Mouse (Mus musculus) liver, embryonic 13.5 days (tissue): ENCODE results near the gene Mllt6. TPM values are rescaled to one million over a fixed set of nuclear protein-coding genes. Genes with fewer than 3 reads are reported as not detected.
"Not testable (repeated sequence)": the region's sequence is repeated elsewhere in the genome, so short reads cannot be mapped to it uniquely, and the experiment has no call there.

Source experiments
- ATAC-seq: fragments of 200-750 bp; cut with Nextera tagmentation; 2 replicates; pipeline ENCODE4 v1.8.0; 2017; ENCODE audit warnings: low read depth, mild to moderate bottlenecking, moderate number of reproducible peaks, moderate library complexity
- DNase-seq: peaks from one replicate; pipeline ENCODE4 v3.0.0; 2022
- H3K27ac ChIP-seq: fragments of 300-500 bp; sonication (generic); 2 replicates; pipeline ENCODE4 v1.5.1; 2015; ENCODE audit warnings: moderate library complexity, mild to moderate bottlenecking, inconsistent platforms
- H3K27me3 ChIP-seq: fragments of 300-500 bp; sonication (generic); 2 replicates; pipeline ENCODE4 v1.6.1; 2015; ENCODE audit warnings: mild to moderate bottlenecking, inconsistent platforms
- H3K36me3 ChIP-seq: fragments of 300-500 bp; sonication (generic); 2 replicates; pipeline ENCODE4 v1.6.1; 2015; ENCODE audit warnings: mild to moderate bottlenecking, inconsistent platforms
- H3K4me1 ChIP-seq: fragments of 300-500 bp; sonication (generic); replicated peaks from 2 replicates; pipeline ENCODE4 v1.6.1; 2015; ENCODE audit warnings: inconsistent platforms
- H3K4me2 ChIP-seq: fragments of 300-500 bp; sonication (generic); 2 replicates; pipeline ENCODE4 v1.6.1; 2015; ENCODE audit warnings: inconsistent platforms, mild to moderate bottlenecking, moderate library complexity
- H3K4me3 ChIP-seq: fragments of 300-500 bp; sonication (generic); replicated peaks from 2 replicates; pipeline ENCODE4 v1.5.1; 2015; ENCODE audit warnings: mild to moderate bottlenecking, inconsistent platforms
- H3K9ac ChIP-seq: fragments of 300-500 bp; sonication (generic); 2 replicates; pipeline ENCODE4 v1.6.1; 2015; ENCODE audit warnings: mild to moderate bottlenecking, inconsistent platforms
- H3K9me3 ChIP-seq: fragments of 300-500 bp; sonication (generic); replicated peaks from 2 replicates; pipeline ENCODE4 v1.6.1; 2016; ENCODE audit warnings: inconsistent platforms
- WGBS: fragments of 180-500 bp; shearing (Covaris S2); methylation state at CpG from one replicate; pipeline ENCODE4 v1.1.7; 2015; ENCODE audit not compliant: insufficient replicate concordance; 5-methylcytosine and 5-hydroxymethylcytosine counted together
- microRNA-seq: library from miRNA; unstranded; fragments of <30 nt; microRNA quantifications from one replicate; pipeline ENCODE4, GENCODE M21; 2016
- polyA plus RNA-seq: library from polyadenylated mRNA; unstranded; fragments of >200 nt; fragmentation: Nextera tagmentation; extraction: Ambion mirVana; gene quantifications from 2 replicates; pipeline ENCODE4 v1.2.1, GENCODE M21; 2015

Mllt6 gene
- polyA plus RNA-seq, 1 experiment from 2014 or later, result 0.17 TPM

DNA sequence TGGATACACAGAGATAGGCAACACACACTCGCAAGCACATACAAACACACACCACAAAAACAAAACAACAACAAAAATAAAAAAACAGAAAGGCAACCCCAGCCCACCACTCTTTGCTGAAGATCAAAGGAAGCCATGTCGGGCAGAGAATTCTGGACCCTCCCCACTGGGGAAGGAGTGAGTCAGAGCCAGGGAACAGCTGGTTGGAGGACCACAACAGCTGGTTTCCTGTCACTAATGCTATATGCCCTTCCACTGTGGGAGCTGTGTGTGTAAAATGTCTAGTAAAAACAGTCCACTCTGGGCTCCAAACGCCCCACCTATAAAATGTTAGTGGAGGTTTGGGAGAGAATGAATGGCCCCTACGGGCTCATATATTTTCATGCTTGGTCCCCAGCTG lies 58.1 kb downstream of the Mllt6 start:
- Histone ChIP-seq H3K4me1 (peaks cover 17% of the 10 kb centered on the region; the same call in 1 of the 2 replicates), H3K9me3 (no peaks in the 10 kb centered on the region), H3K4me3 (no peak overlapping the region), H3K4me2 (no peak overlapping the region), H3K9ac (no peak overlapping the region), H3K36me3 (peaks cover 93% of the 10 kb centered on the region), H3K27ac (no peak overlapping the region), H3K27me3 (no peaks in the 10 kb centered on the region)
- DNase-seq (no peak), ATAC-seq (no peak)
- WGBS, result 81% methylated on average over 4 of the region's 4 CpGs

DNA sequence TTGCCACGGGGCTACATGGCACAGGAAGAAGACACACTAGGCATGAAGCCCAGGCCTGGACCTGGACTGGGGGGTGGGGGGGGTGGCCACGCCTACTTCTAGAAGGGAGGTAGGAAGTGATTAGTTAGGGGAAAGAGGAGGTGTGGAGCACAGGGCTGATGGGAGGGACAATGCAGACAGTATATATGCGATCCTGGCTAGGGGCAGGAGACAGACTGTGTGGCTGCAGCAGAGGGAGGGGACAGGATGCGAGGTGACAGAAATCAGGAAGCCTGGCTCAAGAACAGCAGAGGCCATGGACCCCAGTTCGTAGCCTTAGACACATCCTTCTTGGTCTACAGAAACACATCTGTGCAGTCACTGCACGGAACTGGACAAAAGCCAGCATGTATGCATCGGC lies 60.5 kb downstream of the Mllt6 start:
- no peak overlapping the region for H3K9ac ChIP-seq
- DNase-seq (no peak), ATAC-seq (no peak)
- no peak overlapping the region for H3K27ac ChIP-seq
- no peak overlapping the region for H3K4me3 ChIP-seq
- no peaks in the 10 kb centered on the region for H3K9me3 ChIP-seq
- H3K27me3 ChIP-seq, result no peaks in the 10 kb centered on the region
- peaks cover 95% of the 10 kb centered on the region for H3K36me3 ChIP-seq
- peaks cover 25% of the 10 kb centered on the region; the same call in 1 of the 2 replicates for H3K4me1 ChIP-seq
- H3K4me2 ChIP-seq, result no peak overlapping the region
- WGBS, result 42% methylated on average over 7 of the region's 7 CpGs

DNA sequence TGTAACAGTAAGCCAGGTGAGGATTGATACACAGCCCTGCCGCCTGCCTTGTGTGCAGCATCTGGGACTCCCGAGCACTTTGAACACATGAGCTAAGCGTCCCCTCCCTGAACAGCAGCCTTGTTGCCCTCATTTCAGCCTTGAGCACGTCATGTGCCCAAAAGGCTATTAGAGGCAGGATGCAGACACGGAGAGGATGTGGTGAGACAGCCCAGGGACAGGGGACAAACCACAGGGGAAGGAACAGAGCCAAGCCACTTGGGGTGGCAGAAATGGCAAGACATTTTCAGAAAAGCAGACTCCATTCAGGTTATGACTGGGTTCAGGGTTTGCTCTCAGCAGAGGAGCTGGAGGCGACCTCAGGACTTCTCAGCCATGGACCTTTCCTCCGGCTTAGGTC lies 65.1 kb downstream of the Mllt6 start:
- DNase-seq, result no peak
- ATAC-seq, result no peak
- H3K4me1 ChIP-seq, result peaks cover 18% of the 10 kb centered on the region; the same call in 1 of the 2 replicates
- no peaks in the 10 kb centered on the region for H3K27me3 ChIP-seq
- no peak overlapping the region for H3K27ac ChIP-seq
- no peak overlapping the region for H3K4me3 ChIP-seq
- no peak overlapping the region for H3K4me2 ChIP-seq
- no peak overlapping the region for H3K9ac ChIP-seq
- no peaks in the 10 kb centered on the region for H3K9me3 ChIP-seq
- peaks cover 79% of the 10 kb centered on the region for H3K36me3 ChIP-seq
- 58% methylated on average over 7 of the region's 7 CpGs for whole genome bisulfite sequencing

DNA sequence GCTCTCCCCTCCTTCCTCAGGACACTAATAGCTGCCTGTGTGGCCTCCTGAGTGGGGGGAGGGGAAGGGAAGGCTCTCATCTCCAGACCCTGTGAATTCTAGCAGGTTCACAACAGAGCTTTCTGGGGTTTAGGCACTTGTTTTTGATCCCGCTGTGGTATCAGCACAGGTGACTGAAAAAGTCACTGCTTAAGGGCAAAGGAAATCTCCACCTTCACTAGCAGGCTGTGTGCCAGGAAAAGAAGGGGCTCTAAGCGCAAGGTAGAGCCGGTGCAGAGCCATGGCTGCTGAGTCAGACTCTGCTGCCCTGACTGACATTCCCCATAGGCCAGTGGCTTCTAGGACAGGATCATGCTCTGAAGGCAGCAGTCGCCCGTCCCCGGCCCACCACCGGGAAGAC lies 65.5 kb downstream of the Mllt6 start:
- H3K4me1 ChIP-seq, result peaks cover 15% of the 10 kb centered on the region
- no peak overlapping the region for H3K4me3 ChIP-seq
- no peak overlapping the region for H3K27ac ChIP-seq
- no peak for DNase-seq
- H3K9me3 ChIP-seq, result no peaks in the 10 kb centered on the region
- H3K9ac ChIP-seq, result no peak overlapping the region
- no peak for ATAC-seq
- H3K4me2 ChIP-seq, result no peak overlapping the region
- peaks cover 75% of the 10 kb centered on the region for H3K36me3 ChIP-seq
- H3K27me3 ChIP-seq, result no peaks in the 10 kb centered on the region
- 56% methylated on average over 7 of the region's 7 CpGs for WGBS

DNA sequence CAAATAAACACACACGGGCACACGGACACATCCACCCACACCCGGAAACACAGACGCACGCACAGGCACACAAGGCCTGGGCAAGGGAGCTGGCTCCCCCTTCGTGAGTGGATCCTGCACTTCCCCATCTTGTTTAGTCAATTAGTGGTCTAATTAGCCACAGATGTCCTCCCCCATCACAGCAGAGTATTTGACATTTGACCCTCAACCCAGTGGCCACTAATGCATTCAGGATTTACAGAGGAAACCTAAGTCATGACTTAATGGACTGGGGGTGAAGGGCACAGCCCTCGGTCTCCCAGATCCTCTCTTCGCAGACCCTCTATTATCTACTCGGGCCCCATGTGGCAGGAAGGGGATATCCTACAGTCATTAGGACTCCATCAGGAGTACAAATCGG lies 70.5 kb downstream of the Mllt6 start:
- 46% methylated on average over 10 of the region's 10 CpGs for WGBS
- Histone ChIP-seq H3K4me2 (no peak overlapping the region), H3K27me3 (no peaks in the 10 kb centered on the region), H3K9ac (no peak overlapping the region), H3K9me3 (no peaks in the 10 kb centered on the region), H3K4me3 (no peak overlapping the region), H3K36me3 (peaks cover 29% of the 10 kb centered on the region), H3K4me1 (peaks cover 6% of the 10 kb centered on the region), H3K27ac (no peak overlapping the region)
- ATAC-seq, result no peak
- no peak for DNase-seq

DNA sequence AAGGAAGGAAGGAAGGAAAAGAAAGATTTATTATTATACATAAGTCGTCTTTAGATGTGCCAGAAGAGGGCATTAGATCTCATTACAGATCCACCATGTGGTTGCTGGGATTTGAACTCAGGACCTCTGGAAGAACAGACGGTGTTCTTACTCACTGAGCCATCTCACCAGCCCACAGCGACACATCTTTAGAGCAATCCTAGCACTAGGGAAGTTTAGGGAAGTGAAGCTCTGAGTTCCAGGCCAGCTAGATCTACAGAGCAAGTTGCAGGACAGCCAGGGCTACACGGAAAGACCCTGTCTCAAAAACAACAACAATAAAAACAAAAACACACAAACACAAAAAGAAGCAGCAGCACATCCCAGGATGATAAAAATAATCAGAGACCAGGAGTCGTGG lies 71.6 kb downstream of the Mllt6 start:
- not testable (repeated sequence) for H3K27ac ChIP-seq, H3K4me3 ChIP-seq, DNase-seq, H3K9ac ChIP-seq, H3K9me3 ChIP-seq, H3K27me3 ChIP-seq, H3K4me2 ChIP-seq, ATAC-seq
- 51% methylated on average over 5 of the region's 5 CpGs for WGBS
- Histone ChIP-seq H3K4me1 (peaks cover 10% of the 10 kb centered on the region), H3K36me3 (peaks cover 25% of the 10 kb centered on the region)

Small RNA genes lying within 50 kb of the gene (microRNA-seq; reads per million reads assigned to microRNA genes)
- gene Gm24158, result not detected
- not detected for gene Mir6927

Other genes starting within 250 kb of the Mllt6 start
- gene Arhgap23, start 247.9 kb upstream of the Mllt6 start, polyA plus RNA-seq, result 6.2 and 6.8 TPM in 2 replicates
- 0.75 and 0.81 TPM in 2 replicates for gene 4933428G20Rik, start 163.1 kb upstream of the Mllt6 start, polyA plus RNA-seq
- 0.01 TPM in 1 of 2 replicates, not detected in the other for gene Srcin1, start 87.2 kb upstream of the Mllt6 start, polyA plus RNA-seq
- gene Epop, start 33.7 kb upstream of the Mllt6 start, polyA plus RNA-seq, result 0.65 and 0.69 TPM in 2 replicates
- gene Cisd3, start 22.4 kb downstream of the Mllt6 start, polyA plus RNA-seq, result 11.7 and 13.3 TPM in 2 replicates
- gene Pcgf2, start 37.1 kb downstream of the Mllt6 start, polyA plus RNA-seq, result 2.3 and 3.6 TPM in 2 replicates
- gene Psmb3, start 40.0 kb downstream of the Mllt6 start, polyA plus RNA-seq, result 335 and 374 TPM in 2 replicates
- 0.88 TPM in 2 replicates for gene Pip4k2b, start 81.3 kb downstream of the Mllt6 start, polyA plus RNA-seq
- gene Cwc25, start 103.1 kb downstream of the Mllt6 start, polyA plus RNA-seq, result 7.0 and 7.7 TPM in 2 replicates
- gene 1700001P01Rik, start 112.5 kb downstream of the Mllt6 start, polyA plus RNA-seq, result 0.19 and 0.22 TPM in 2 replicates
- gene Rpl23, start 119.0 kb downstream of the Mllt6 start, polyA plus RNA-seq, result 436 and 468 TPM in 2 replicates
- 27.5 and 31.2 TPM in 2 replicates for gene Lasp1, start 135.6 kb downstream of the Mllt6 start, polyA plus RNA-seq
- 0.85 and 1.3 TPM in 2 replicates for gene B230217C12Rik, start 177.4 kb downstream of the Mllt6 start, polyA plus RNA-seq
- gene Fbxo47, start 220.7 kb downstream of the Mllt6 start, polyA plus RNA-seq, result 0.33 and 0.46 TPM in 2 replicates